Mouse (Mus musculus): ENCODE measurements around the gene 1500009C09Rik. TPM values are rescaled to one million over a fixed set of nuclear protein-coding genes. Genes with fewer than 3 reads are reported as not detected.

Gene 1500009C09Rik
- polyA plus RNA-seq, 1 experiment from 2014 or later: 3.3 TPM

DNA sequence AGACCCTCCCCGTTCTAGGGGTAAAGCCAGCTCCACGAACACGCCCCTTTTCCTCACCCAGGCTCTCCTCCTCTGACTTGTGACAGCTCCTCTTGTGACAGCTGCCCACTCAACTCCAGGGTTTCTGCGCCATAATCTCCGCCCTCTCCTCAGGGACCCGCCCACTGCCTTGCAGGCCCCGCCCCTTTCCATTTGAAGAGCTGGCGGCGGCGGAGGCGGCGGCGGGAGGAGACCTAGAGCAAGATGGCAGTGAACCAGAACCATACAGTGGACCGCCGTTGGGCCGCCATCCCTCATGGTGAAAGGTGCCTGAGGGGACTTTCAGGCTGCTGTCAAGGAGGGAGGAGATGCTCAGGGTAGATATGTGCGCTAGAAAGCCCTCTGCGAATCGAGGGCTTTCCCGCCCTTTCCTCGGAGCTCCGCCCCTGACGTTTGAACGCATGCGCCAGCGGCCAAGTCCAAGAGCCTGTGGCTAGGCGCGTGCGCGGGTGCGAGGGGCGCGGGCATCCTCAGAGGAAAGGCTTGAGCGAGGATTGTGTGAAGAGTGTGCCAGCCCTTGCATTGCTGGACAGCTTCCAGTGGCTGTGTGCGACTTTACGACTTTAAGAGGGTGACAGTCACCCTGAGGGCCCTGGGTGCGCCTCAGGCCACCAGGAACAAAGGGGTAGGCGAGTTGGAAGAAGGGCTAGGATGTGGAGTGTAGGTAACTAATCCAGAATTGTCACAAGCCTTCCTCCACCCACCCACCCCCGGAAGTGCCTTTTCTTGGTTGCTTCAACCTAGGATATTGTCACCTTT, 46.8 kb downstream of the 1500009C09Rik start, which contains the start of gene Wbp2nl:
Gene Wbp2nl (plus strand): TSS at position 191 of the 798 bp plus-strand sequence.
- ATAC-seq (ENCODE audit: low FRiP score, low read depth): no peak
- H3K36me3 ChIP-seq: no peaks in the 10 kb centered on the region
- no peak within 1 kb of the TSS for H3K4me2 ChIP-seq (replicated peaks)
- H3K9me3 ChIP-seq: peaks cover 4% of the 10 kb centered on the region; the same call in 1 of the 2 replicates
- H3K4me3 ChIP-seq: no peak within 1 kb of the TSS
- H3K27me3 ChIP-seq: peaks cover 9% of the 10 kb centered on the region; the same call in 1 of the 2 replicates
- no peak within 1 kb of the TSS for H3K9ac ChIP-seq (replicated peaks)
- H3K4me1 ChIP-seq: peaks cover 4% of the 10 kb centered on the region
- 61% methylated on average over 39 of the region's 39 CpGs for whole genome bisulfite sequencing
- H3K27ac ChIP-seq (replicated peaks): no peak within 1 kb of the TSS

DNA sequence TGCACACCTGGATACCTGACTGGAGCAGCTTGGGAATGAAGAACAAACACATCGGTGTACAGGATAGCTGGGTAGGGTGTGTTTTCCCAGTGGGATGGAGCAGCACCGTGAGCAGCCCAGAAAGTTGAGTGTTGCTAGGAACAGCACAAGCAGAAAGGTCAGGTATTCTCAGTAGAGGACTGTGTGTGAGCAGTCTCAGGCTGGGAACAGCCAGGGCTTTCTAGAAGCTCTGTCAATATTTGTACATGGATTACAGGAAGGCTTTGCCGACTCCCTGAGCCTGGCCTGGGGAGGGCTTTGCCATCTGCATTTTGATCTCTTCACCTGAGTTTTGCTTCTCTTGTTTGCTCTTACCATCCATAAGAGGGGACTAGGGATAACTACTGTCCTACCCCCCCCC, 54.9 kb downstream of the 1500009C09Rik start:
- ATAC-seq (ENCODE audit: low FRiP score, low read depth): no peak
- Histone ChIP-seq H3K9me3 (no peaks in the 10 kb centered on the region), H3K9ac (replicated peaks) (no peak overlapping the region), H3K27me3 (no peaks in the 10 kb centered on the region), H3K27ac (replicated peaks) (no peak overlapping the region), H3K36me3 (no peaks in the 10 kb centered on the region), H3K4me1 (no peaks in the 10 kb centered on the region), H3K4me2 (replicated peaks) (no peak overlapping the region), H3K4me3 (no peak overlapping the region)
- WGBS: 60% methylated on average over 3 of the region's 3 CpGs

DNA sequence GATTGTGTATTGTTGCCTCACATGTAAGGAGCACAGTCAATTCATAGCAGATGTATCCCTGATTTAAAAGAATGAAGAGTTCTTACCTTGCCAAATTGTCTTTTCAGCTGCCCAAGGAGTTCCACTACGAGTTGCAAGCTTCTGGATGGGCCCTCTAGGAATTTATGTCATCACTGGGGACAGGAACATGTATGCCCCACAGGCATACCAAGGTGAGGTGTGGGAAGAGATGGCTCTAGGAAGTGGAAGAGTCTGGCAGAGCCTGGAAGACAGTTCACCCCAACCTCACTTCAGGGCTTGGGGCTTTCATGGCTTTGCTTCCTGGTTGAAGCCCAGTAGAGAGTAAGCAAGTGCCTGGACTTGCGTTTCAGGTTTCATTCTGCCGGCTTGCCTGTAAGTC, 56.2 kb downstream of the 1500009C09Rik start:
- no peak for ATAC-seq (ENCODE audit: low FRiP score, low read depth)
- 79% methylated on average over 3 of the region's 3 CpGs for WGBS
- Histone ChIP-seq H3K4me2 (replicated peaks) (no peak overlapping the region), H3K4me1 (no peaks in the 10 kb centered on the region), H3K9ac (replicated peaks) (no peak overlapping the region), H3K27ac (replicated peaks) (no peak overlapping the region), H3K27me3 (no peaks in the 10 kb centered on the region), H3K4me3 (no peak overlapping the region), H3K36me3 (no peaks in the 10 kb centered on the region), H3K9me3 (no peaks in the 10 kb centered on the region)

Other genes with a start within 250 kb of the 1500009C09Rik start
- 39.9 and 43.0 TPM in 2 replicates for gene Desi1, start 218.5 kb upstream of the 1500009C09Rik start, polyA plus RNA-seq (2016; fragmentation: Nextera tagmentation; extraction: Ambion mirVana)
- 183 and 196 TPM in 2 replicates for gene Snu13, start 204.8 kb upstream of the 1500009C09Rik start, polyA plus RNA-seq (2016; fragmentation: Nextera tagmentation; extraction: Ambion mirVana)
- gene 4930407I10Rik, start 193.2 kb upstream of the 1500009C09Rik start, polyA plus RNA-seq (2016; fragmentation: Nextera tagmentation; extraction: Ambion mirVana): not detected in 2 replicates
- gene Mei1, start 182.4 kb upstream of the 1500009C09Rik start, polyA plus RNA-seq (2016; fragmentation: Nextera tagmentation; extraction: Ambion mirVana): 0.05 and 0.08 TPM in 2 replicates
- gene Ccdc134, start 124.5 kb upstream of the 1500009C09Rik start, polyA plus RNA-seq (2016; fragmentation: Nextera tagmentation; extraction: Ambion mirVana): 17.3 and 18.3 TPM in 2 replicates
- gene Srebf2, start 105.2 kb upstream of the 1500009C09Rik start, polyA plus RNA-seq (2016; fragmentation: Nextera tagmentation; extraction: Ambion mirVana): 274 and 276 TPM in 2 replicates
- 0.73 and 0.80 TPM in 2 replicates for gene Shisa8, start 39.6 kb upstream of the 1500009C09Rik start, polyA plus RNA-seq (2016; fragmentation: Nextera tagmentation; extraction: Ambion mirVana)
- 0.37 TPM in 1 of 2 replicates, not detected in the other for gene Tnfrsf13c, start 28.0 kb upstream of the 1500009C09Rik start, polyA plus RNA-seq (2016; fragmentation: Nextera tagmentation; extraction: Ambion mirVana)
- gene Cenpm, start 7.6 kb upstream of the 1500009C09Rik start, polyA plus RNA-seq (2016; fragmentation: Nextera tagmentation; extraction: Ambion mirVana): 60.1 and 61.9 TPM in 2 replicates
- gene Sept3, start 22.5 kb downstream of the 1500009C09Rik start, polyA plus RNA-seq (2016; fragmentation: Nextera tagmentation; extraction: Ambion mirVana): 237 and 291 TPM in 2 replicates
- gene Wbp2nl, start 46.6 kb downstream of the 1500009C09Rik start, polyA plus RNA-seq (2016; fragmentation: Nextera tagmentation; extraction: Ambion mirVana): 0.13 TPM in 1 of 2 replicates, not detected in the other
- gene Naga, start 86.5 kb downstream of the 1500009C09Rik start, polyA plus RNA-seq (2016; fragmentation: Nextera tagmentation; extraction: Ambion mirVana): 24.0 and 24.9 TPM in 2 replicates
- 3.3 and 4.1 TPM in 2 replicates for gene Pheta2, start 86.5 kb downstream of the 1500009C09Rik start, polyA plus RNA-seq (2016; fragmentation: Nextera tagmentation; extraction: Ambion mirVana)
- gene Smdt1, start 86.6 kb downstream of the 1500009C09Rik start, polyA plus RNA-seq (2016; fragmentation: Nextera tagmentation; extraction: Ambion mirVana): 248 and 261 TPM in 2 replicates
- gene Ndufa6, start 101.9 kb downstream of the 1500009C09Rik start, polyA plus RNA-seq (2016; fragmentation: Nextera tagmentation; extraction: Ambion mirVana): 277 and 315 TPM in 2 replicates
- gene Cyp2d22, start 127.9 kb downstream of the 1500009C09Rik start, polyA plus RNA-seq (2016; fragmentation: Nextera tagmentation; extraction: Ambion mirVana): 2.3 and 2.8 TPM in 2 replicates
- gene Cyp2d11, start 141.6 kb downstream of the 1500009C09Rik start, polyA plus RNA-seq (2016; fragmentation: Nextera tagmentation; extraction: Ambion mirVana): not detected in 2 replicates
- gene Cyp2d10, start 154.8 kb downstream of the 1500009C09Rik start, polyA plus RNA-seq (2016; fragmentation: Nextera tagmentation; extraction: Ambion mirVana): not detected in 2 replicates
- gene Cyp2d9, start 181.0 kb downstream of the 1500009C09Rik start, polyA plus RNA-seq (2016; fragmentation: Nextera tagmentation; extraction: Ambion mirVana): not detected in 2 replicates